Mouse (Mus musculus): ENCODE results near the gene Sdhc. TPM values are rescaled to one million over a fixed set of nuclear protein-coding genes. Genes with fewer than 3 reads are reported as not detected.
"Not testable (repeated sequence)": the region's sequence is repeated elsewhere in the genome, so short reads cannot be mapped to it uniquely, and the experiment has no call there.

The Sdhc gene
- polyA plus RNA-seq, 1 experiment from 2014 or later = 249 TPM

DNA sequence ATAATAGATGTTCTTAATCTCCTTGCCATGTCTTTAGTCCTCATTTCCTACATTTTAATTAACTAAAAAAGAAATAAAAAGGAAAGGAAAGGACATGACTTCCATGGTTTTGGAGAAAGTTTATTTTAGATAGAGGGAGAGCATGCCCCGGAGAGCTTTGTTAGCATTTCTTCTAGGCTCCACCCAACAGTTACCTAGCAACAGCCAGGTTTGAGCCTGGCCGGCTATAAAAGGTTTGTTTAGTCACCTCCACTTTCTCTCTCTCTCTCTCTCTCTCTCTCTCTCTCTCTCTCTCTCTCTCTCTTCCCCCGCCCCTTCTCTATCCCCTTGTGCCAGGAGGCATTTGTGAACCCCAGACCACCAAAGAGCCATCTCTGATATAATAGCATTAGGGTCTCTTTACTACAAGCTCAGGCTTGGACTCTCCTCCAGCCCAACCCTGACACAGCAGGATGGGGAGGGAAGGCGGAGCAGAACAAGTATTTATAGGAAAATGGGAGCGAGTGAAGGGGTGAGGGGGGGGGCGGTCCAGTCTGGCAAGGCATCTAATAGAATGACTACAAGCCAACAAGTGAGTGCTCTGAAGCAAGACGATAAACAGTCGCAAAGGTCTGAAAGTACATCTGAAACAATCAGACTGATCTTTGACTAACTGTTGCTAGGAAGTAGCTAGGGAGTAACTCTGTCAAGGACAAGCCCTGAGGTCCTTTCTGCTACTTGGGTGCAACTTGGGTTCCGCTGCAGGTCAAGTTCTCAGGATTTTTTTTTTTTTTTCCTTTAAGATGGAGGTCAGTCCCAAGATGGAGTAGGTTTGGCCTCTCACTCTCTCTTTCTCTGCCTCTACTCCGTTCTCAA is 54.1 kb downstream of the Sdhc start:
- Histone ChIP-seq H3K4me2 (peak overlapping the region; percentile 28), H3K9me3 (no peaks in the 10 kb centered on the region), H3K36me3 (no peaks in the 10 kb centered on the region), H3K27ac (no peak overlapping the region; the same call in 1 of the 2 replicates), H3K9ac (no peak overlapping the region), H3K27me3 (no peaks in the 10 kb centered on the region; the same call in 1 of the 2 replicates), H3K4me3 (no peak overlapping the region), H3K4me1 (peaks cover 8% of the 10 kb centered on the region)
- 23% methylated on average over 10 of the region's 10 CpGs for WGBS
- ATAC-seq (ENCODE audit: insufficient number of reproducible peaks, insufficient read depth, low FRiP score, low TSS enrichment, low read depth) = no peak

DNA sequence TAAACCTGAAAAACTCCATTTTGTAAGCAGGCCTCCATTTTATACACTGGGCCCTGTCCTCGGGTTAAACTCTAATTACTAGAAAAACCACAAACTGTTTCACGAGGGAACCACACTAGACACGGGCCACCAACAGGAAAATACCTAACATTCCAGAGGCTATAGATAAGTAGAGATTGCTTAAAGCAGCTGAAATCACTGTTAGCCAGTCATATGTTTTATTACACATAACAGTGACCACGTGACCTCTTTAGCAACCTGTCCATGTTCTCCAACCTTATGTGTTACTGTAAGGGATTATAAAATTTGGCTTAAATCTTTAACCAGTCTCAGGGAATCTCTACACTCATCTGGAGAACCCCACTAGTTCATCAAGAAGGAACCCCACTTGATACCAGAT is 56.0 kb downstream of the Sdhc start:
- no peak overlapping the region for H3K27ac ChIP-seq

DNA sequence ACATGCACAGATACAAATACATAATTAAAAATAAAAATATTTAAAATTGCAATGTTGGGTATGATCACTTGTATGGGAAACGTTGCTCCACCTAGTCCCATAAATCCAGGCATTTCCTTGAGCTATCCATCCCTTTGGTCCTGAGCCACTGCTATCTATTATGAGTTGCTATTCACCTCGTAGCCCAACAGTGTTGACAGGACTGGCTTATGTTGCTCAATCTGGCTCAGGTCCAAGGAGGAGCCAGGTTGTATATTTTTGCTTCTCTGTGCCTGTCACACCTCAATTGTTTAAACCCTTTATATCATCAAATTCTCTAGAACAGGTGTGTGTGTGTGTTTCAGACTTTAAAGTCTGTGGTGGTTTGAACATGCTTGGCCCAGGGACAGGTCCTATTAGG is 59.6 kb downstream of the Sdhc start:
- H3K4me3 ChIP-seq = no peak overlapping the region
- 70% methylated on average over 2 of the region's 2 CpGs for WGBS
- H3K4me1 ChIP-seq = 0 out of 2 replicates have a peak, but pooled peaks cover 3% of the 10 kb centered on the region
- no peaks in the 10 kb centered on the region for H3K36me3 ChIP-seq
- H3K9ac ChIP-seq = no peak overlapping the region
- H3K27me3 ChIP-seq = peaks cover 17% of the 10 kb centered on the region
- H3K4me2 ChIP-seq = no peak overlapping the region
- no peak for ATAC-seq (ENCODE audit: insufficient number of reproducible peaks, insufficient read depth, low FRiP score, low TSS enrichment, low read depth)
- no peaks in the 10 kb centered on the region for H3K9me3 ChIP-seq
- no peak overlapping the region for H3K27ac ChIP-seq

More for the DNA sequence above, 56.0 kb downstream of the Sdhc start:
- Histone ChIP-seq H3K4me1 (peaks cover 5% of the 10 kb centered on the region; the same call in 1 of the 2 replicates), H3K4me2 (no peak overlapping the region), H3K4me3 (no peak overlapping the region), H3K36me3 (no peaks in the 10 kb centered on the region), H3K9ac (no peak overlapping the region), H3K9me3 (no peaks in the 10 kb centered on the region), H3K27me3 (no peaks in the 10 kb centered on the region; the same call in 1 of the 2 replicates)
- 57% methylated on average over 4 of the region's 4 CpGs for WGBS
- no peak for ATAC-seq (ENCODE audit: insufficient number of reproducible peaks, insufficient read depth, low FRiP score, low TSS enrichment, low read depth)

DNA sequence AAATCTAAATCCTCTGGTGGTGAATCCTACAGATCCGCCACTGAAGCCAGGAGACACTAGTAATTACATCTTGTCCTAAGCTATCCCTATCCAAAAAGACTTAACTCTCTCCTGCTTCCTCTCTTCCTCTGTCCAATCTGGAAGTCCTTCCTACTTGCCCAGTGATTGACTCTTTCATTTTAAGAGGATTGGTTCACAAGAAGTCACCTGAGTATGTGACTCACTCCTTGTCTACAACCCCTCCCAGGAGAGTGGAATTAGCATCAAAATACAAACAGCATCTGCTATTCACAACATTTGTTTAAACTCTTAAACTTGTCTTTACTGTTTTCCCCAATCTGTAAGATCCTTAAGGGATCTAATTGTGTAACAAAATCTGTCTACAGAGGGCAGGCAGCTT is 60.5 kb downstream of the Sdhc start:
- Histone ChIP-seq H3K27me3 (peaks cover 20% of the 10 kb centered on the region), H3K4me2 (no peak overlapping the region), H3K9me3 (no peaks in the 10 kb centered on the region), H3K36me3 (no peaks in the 10 kb centered on the region), H3K4me3 (no peak overlapping the region), H3K27ac (no peak overlapping the region), H3K4me1 (0 out of 2 replicates have a peak, but pooled peaks cover 3% of the 10 kb centered on the region), H3K9ac (no peak overlapping the region)
- WGBS = 82% methylated on average over 1 of the region's 1 CpGs
- no peak for ATAC-seq (ENCODE audit: insufficient number of reproducible peaks, insufficient read depth, low FRiP score, low TSS enrichment, low read depth)

DNA sequence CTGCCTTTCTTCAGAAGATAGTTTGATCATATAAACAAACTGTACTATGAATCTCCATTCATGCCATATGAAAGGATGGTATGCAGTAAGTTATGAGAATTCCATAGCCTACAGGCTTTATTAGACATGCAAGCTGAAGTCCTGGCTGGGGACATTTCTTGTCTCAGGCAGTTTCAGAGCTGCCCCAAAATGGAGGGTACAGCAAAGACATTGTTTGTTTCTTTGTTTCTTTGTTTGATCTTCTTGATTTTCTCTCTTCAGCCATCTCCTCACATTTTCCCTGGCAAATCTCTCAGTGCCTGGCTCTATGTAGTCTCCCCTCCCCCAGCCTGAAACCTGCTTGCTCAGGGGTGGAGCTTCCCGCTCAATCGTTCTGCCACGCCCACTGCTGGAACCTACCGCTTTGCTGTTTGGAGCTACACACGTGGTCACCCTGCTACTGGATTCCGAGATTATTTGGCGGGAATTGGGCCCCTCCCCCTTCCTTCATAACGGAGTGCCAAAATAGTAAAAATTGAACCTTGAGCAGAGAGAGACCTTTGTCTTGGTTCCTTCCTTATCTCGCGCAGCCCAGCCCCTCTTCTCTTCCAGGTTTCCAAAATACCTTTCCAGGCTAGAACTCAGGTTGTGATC is 62.0 kb downstream of the Sdhc start:
- Histone ChIP-seq H3K27me3 (peaks cover 20% of the 10 kb centered on the region), H3K4me2 (peak overlapping the region; percentile 51), H3K4me3 (0 out of 2 replicates have a peak overlapping the region, but pooled peaks have one; percentile 7)
- H3K9me3 ChIP-seq; H3K9ac ChIP-seq; H3K4me1 ChIP-seq; H3K27ac ChIP-seq; H3K36me3 ChIP-seq; ATAC-seq (ENCODE audit: insufficient number of reproducible peaks, insufficient read depth, low FRiP score, low TSS enrichment, low read depth): not testable (repeated sequence)
- 5% methylated on average over 10 of the region's 10 CpGs for WGBS

DNA sequence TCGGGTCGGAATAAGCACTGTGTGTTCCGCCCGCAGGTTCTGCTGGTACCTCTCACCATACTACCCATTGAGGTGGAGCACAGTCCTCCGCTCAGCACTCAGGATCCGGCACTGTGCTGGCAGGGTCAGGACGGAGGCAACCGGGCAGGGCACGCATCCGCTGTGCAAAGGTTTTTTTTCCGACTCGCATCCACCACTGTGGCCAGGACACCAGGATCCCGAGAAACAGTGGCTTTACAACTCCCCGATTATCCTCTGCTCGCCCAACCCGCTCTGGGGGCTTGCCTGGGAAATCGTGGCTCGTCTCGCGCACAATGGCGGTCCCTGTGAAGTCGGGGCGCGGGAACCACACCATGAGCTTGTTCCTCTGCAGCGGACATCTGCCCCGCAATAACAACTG is 64.7 kb downstream of the Sdhc start:
- Histone ChIP-seq H3K9me3 (no peaks in the 10 kb centered on the region), H3K4me2 (peak overlapping the region; percentile 79), H3K27me3 (peaks cover 28% of the 10 kb centered on the region), H3K4me3 (peak overlapping the region; percentile 49), H3K27ac (no peak overlapping the region), H3K36me3 (no peaks in the 10 kb centered on the region), H3K4me1 (0 out of 2 replicates have a peak, but pooled peaks cover 3% of the 10 kb centered on the region), H3K9ac (peak overlapping the region; percentile 64)
- ATAC-seq (ENCODE audit: insufficient number of reproducible peaks, insufficient read depth, low FRiP score, low TSS enrichment, low read depth) = no peak
- WGBS = 1% methylated on average over 26 of the region's 26 CpGs

DNA sequence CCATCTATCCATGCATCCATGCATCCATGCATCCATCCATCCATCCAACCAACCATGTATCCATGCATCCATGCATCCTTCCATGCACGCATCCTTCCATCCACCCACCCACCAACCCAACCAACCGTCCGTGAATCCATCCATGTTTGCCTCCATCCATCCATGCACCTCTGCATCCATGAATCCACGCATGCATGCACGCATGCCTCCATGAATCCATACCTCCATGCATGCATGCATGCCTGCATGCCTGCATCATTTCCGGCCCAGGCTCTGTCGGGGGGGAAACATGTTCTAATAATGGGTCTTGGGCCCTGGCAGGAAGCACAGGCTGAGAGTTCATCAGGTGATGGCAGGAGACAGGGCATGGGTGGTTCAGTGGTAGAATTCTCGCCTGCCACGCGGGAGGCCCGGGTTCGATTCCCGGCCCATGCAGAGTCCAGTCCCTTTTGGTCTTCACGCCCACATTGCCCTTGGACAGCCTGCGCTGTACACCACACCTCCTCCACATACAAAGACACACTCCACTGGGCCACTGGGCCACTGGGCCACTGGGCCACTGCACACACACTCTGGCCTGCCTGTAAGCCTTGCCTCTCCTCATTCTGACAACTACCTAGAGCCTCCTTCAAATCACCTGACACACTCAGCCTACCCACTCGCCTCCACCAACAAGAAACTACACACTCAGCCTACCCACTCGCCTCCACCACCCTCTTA is 68.7 kb downstream of the Sdhc start:
- not testable (repeated sequence) for H3K27ac ChIP-seq, H3K9ac ChIP-seq, H3K36me3 ChIP-seq, H3K4me1 ChIP-seq, H3K4me3 ChIP-seq, H3K4me2 ChIP-seq, H3K9me3 ChIP-seq
- H3K27me3 ChIP-seq = peaks cover 38% of the 10 kb centered on the region
- ATAC-seq (ENCODE audit: insufficient number of reproducible peaks, insufficient read depth, low FRiP score, low TSS enrichment, low read depth) = 0 out of 2 replicates have a peak, but pooled peaks have one; percentile 0
- 42% methylated on average over 11 of the region's 17 CpGs for WGBS

DNA sequence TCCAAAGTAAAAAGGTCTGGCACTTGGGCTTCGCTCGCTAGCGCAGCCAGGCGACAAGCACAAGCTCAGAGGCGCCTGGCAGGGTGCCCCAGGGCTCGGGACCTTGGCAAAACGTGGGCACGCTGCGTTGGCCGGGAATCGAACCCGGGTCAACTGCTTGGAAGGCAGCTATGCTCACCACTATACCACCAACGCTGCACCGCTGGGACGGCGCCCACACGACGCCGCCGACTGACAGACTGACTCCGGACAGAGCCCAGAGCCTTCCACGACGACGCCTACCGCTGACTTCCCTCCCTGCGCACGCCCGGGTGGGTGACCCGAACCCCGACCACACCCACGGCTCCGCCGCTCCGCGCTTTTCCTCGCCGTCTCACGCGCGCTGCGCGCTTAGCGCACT is 70.6 kb downstream of the Sdhc start:
- H3K9ac ChIP-seq, H3K4me1 ChIP-seq, H3K36me3 ChIP-seq, H3K4me3 ChIP-seq, H3K9me3 ChIP-seq, H3K27ac ChIP-seq, H3K4me2 ChIP-seq: not testable (repeated sequence)
- ATAC-seq (ENCODE audit: insufficient number of reproducible peaks, insufficient read depth, low FRiP score, low TSS enrichment, low read depth) = peak; percentile 7; the same call in 1 of the 2 replicates
- peaks cover 32% of the 10 kb centered on the region for H3K27me3 ChIP-seq
- no CpG with 5 or more reads among the region's 43 CpGs for WGBS

DNA sequence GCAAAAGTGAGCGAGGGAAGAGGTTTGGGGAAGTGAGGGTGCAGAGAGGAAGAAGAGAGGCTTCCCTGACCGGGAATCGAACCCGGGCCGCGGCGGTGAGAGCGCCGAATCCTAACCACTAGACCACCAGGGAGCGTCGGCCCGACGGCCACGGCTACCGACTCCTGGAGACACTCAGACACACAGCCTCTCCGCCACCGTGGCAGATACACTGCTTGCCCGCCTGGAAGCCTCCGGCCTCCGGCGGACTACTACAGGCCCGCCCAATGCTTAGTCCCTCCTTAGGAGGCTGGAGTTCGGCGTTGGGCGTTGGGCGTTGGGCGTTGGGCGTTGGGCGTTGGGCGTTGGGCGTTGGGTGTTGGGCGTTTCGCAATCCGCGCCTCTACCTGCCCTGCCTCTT is 71.1 kb downstream of the Sdhc start:
- 0% methylated on average over 1 of the region's 35 CpGs for WGBS
- 0 out of 2 replicates have a peak, but pooled peaks have one; percentile 15 for ATAC-seq (ENCODE audit: insufficient number of reproducible peaks, insufficient read depth, low FRiP score, low TSS enrichment, low read depth)
- H3K4me2 ChIP-seq, H3K4me1 ChIP-seq, H3K9ac ChIP-seq, H3K4me3 ChIP-seq, H3K9me3 ChIP-seq, H3K36me3 ChIP-seq, H3K27ac ChIP-seq: not testable (repeated sequence)
- H3K27me3 ChIP-seq = peaks cover 33% of the 10 kb centered on the region

DNA sequence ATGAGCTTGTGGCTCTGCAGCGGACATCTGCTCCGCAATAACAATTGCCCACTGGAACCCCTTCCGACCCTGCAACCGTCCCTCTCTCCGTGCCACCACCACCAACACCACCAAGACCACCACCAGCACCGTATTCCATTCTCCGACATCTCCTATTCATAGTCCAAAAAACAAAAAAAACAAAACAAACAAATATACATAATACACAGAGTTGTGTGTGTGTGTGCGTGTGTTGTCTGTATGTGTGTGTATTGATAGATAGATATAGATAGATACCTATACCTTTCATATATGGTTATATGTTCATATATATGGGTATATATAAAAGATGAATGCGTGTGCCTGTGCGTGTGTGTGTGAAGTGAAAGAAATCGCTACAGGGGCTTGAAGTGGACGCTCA is 72.0 kb downstream of the Sdhc start:
- not testable (repeated sequence) for H3K9ac ChIP-seq; H3K4me1 ChIP-seq; H3K9me3 ChIP-seq; ATAC-seq (ENCODE audit: insufficient number of reproducible peaks, insufficient read depth, low FRiP score, low TSS enrichment, low read depth); H3K36me3 ChIP-seq; H3K27ac ChIP-seq
- H3K27me3 ChIP-seq = peaks cover 41% of the 10 kb centered on the region
- peak overlapping the region; percentile 47 for H3K4me2 ChIP-seq
- 24% methylated on average over 12 of the region's 12 CpGs for WGBS
- H3K4me3 ChIP-seq = peak overlapping the region; percentile 28; the same call in 1 of the 2 replicates

DNA sequence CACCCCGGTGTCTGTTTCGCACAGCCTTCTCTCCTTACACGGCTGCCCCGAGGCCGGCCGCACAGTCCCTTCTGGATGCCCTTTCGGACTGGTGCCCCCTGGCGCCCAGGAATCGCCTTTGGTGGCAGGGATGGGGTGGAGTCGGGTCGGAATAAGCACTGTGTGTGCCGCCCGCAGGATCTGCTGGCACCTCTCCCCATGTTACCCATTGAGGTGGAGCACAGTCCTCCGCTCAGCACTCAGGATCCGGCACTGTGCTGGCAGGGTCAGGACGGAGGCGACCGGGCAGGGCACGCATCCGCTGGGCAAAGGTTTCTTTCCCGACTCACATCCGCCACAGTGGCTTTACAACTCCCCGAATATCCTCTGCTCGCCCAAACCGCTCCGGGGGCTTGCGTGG is 72.4 kb downstream of the Sdhc start:
- 5% methylated on average over 19 of the region's 27 CpGs for WGBS
- not testable (repeated sequence) for H3K9ac ChIP-seq, H3K27ac ChIP-seq, H3K4me1 ChIP-seq, H3K9me3 ChIP-seq, H3K36me3 ChIP-seq
- Histone ChIP-seq H3K27me3 (peaks cover 41% of the 10 kb centered on the region), H3K4me2 (peak overlapping the region; percentile 47), H3K4me3 (peak overlapping the region; percentile 28)
- 0 out of 2 replicates have a peak, but pooled peaks have one; percentile 16 for ATAC-seq (ENCODE audit: insufficient number of reproducible peaks, insufficient read depth, low FRiP score, low TSS enrichment, low read depth)

Data from embryonic facial prominence, embryonic 13.5 days (tissue).